Mouse (Mus musculus): ENCODE data around the gene Slc22a18. TPM values are rescaled to one million over a fixed set of nuclear protein-coding genes. Genes with fewer than 3 reads are reported as not detected.

Slc22a18 gene
- total and polyA plus RNA-seq, 3 experiments, result 0.48 to 2.0 (median 0.76) TPM

DNA sequence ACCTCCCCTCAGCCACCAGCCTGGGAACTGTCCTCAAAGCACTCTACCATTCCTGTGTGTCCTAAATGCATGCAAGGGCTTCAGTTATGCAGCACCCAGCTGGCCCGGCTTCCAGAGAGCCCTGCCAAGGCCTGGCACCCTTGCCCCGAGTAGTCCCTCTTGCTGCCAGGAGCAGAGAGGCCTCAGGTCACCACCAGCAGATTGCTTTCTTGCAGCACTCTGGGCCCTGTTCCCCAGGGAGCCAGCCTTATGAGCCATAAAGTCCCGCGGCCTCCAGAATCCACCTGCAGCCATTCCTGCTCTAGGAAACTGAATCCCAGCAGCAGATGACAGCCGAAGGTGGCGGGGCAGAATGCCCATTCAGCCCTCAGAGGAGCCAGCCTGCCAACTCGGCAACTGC, 40.2 kb upstream of the Slc22a18 start:
- Histone ChIP-seq H3K9ac (ENCODE audit: insufficient read depth, low read depth) (no peak overlapping the region), H3K4me3 (replicated peaks in 1 of 3; ENCODE audit: low read depth in 2 of 3, low read length in 2 of 3, poor library complexity in 1 of 3) (no peak overlapping the region), H3K9me3 (replicated peaks; ENCODE audit: low read length) (no peaks in the 10 kb centered on the region), H3K36me3 (replicated peaks in 1 of 2; ENCODE audit: control insufficient read depth in 1 of 2, insufficient read depth in 1 of 2, low read length in 1 of 2) (no peaks in the 10 kb centered on the region), H3K4me1 (ENCODE audit: control insufficient read depth in 1 of 2, insufficient read depth in 2 of 2) (0 out of 4 replicates have a peak, but pooled peaks cover 0 to 6% of the 10 kb centered on the region in 2 experiments), H3K79me2 (replicated peaks; ENCODE audit: control insufficient read depth, extremely low read depth, insufficient read depth, poor library complexity, severe bottlenecking) (no peaks in the 10 kb centered on the region), H3K27me3 (replicated peaks) (peaks cover 81% of the 10 kb centered on the region), H3K27ac (ENCODE audit: insufficient read depth, low read depth) (no peak overlapping the region), H3K4me2 (ENCODE audit: insufficient read depth, low read depth, poor library complexity, severe bottlenecking) (no peak overlapping the region)
- DNase-seq (ENCODE audit: extremely low read depth), result no peak
- dilution Hi-C loops (cut with MboI; ENCODE audit: extremely low pct_ligation_motif_present, extremely low pct_unique_long_range_greater_than_20kb, low sequenced_read_pairs), result no loop called here
- TF ChIP-seq ETS1 (conservative IDR thresholded peaks at IDR 0.05; ENCODE audit: low read depth, low read length) (no peak), POLR2A (IDR thresholded peaks at IDR 0.05; ENCODE audit: low read depth, low read length) (no peak), CTCF (conservative IDR thresholded peaks at IDR 0.05 in 1 of 2, IDR thresholded peaks at IDR 0.05 in 1 of 2; ENCODE audit: low read depth in 2 of 2, low read length in 2 of 2) (no peak), MEF2A (IDR thresholded peaks at IDR 0.05; ENCODE audit: borderline replicate concordance, low read depth, low read length) (no peak), MAZ (IDR thresholded peaks at IDR 0.05; ENCODE audit: low read depth, low read length) (no peak), ZNF384 (IDR thresholded peaks at IDR 0.05; ENCODE audit: low read depth, low read length) (no peak), RAD21 (IDR thresholded peaks at IDR 0.05; ENCODE audit: low read depth, low read length) (no peak), MXI1 (IDR thresholded peaks at IDR 0.05; ENCODE audit: low read depth, low read length) (no peak), NRF1 (IDR thresholded peaks at IDR 0.05; ENCODE audit: low read depth, low read length) (no peak), GABPA (IDR thresholded peaks at IDR 0.05; ENCODE audit: insufficient replicate concordance, low read depth, low read length) (no peak), BHLHE40 (IDR thresholded peaks at IDR 0.05; ENCODE audit: low read depth, low read length) (no peak), RCOR1 (conservative IDR thresholded peaks at IDR 0.05; ENCODE audit: low read depth, low read length) (no peak), NELFE (IDR thresholded peaks at IDR 0.05; ENCODE audit: low read depth, low read length) (no peak), ELF1 (IDR thresholded peaks at IDR 0.05; ENCODE audit: low read depth, low read length) (no peak), ZKSCAN1 (IDR thresholded peaks at IDR 0.05; ENCODE audit: borderline replicate concordance, low read depth, low read length) (no peak), CHD1 (IDR thresholded peaks at IDR 0.05; ENCODE audit: low read depth, low read length) (no peak)
- in situ Hi-C loops (cut with MboI; ENCODE audit: low pct_ligation_motif_present, low pct_unique_long_range_greater_than_20kb, low sequenced_read_pairs), result no loop called here

DNA sequence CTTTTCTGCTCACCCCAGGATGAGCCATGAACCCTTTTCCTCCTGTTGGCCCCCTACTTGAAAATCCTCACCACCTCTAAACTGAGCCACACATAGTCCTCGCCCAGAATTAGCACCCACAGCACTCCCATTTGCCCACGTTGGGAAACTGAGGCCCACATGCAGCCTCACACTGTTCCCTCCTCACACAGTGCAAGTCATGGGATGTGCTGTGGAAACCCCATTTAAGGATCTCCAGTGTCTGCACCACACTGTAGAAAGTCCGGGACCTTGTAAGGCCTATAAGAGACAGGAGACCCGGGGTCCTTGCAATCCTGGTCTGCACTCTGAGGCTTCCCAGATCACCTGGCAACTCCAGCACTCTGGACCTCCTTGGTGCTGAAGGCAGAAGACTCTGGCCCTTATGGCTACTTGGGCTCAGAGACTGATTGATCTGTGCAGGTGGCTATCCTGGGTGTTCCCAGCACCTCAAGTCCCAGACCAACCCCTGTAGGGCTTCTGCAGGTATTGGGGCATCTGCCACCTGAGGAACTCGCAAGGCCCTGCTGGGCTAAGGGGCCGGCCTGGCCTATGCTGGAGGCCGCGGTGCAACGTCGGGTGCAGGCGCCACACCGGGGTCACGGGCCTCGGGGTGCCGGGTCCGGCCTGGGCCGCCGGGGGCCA, 36.2 kb upstream of the Slc22a18 start:
- H3K27me3 ChIP-seq (replicated peaks), result peaks cover 77% of the 10 kb centered on the region
- no peaks in the 10 kb centered on the region for H3K79me2 ChIP-seq (replicated peaks; ENCODE audit: control insufficient read depth, extremely low read depth, insufficient read depth, poor library complexity, severe bottlenecking)
- H3K4me3 ChIP-seq (replicated peaks in 1 of 3; ENCODE audit: low read depth in 2 of 3, low read length in 2 of 3, poor library complexity in 1 of 3), result no peak overlapping the region
- DNase-seq (ENCODE audit: extremely low read depth), result no peak
- no peak overlapping the region for H3K4me2 ChIP-seq (ENCODE audit: insufficient read depth, low read depth, poor library complexity, severe bottlenecking)
- no peak overlapping the region for H3K9ac ChIP-seq (ENCODE audit: insufficient read depth, low read depth)
- H3K9me3 ChIP-seq (replicated peaks; ENCODE audit: low read length), result no peaks in the 10 kb centered on the region
- TF ChIP-seq RCOR1 (conservative IDR thresholded peaks at IDR 0.05; ENCODE audit: low read depth, low read length), result no peak
- no peak for TF ChIP-seq JUND (conservative IDR thresholded peaks at IDR 0.05; ENCODE audit: low read depth, low read length)
- TF ChIP-seq ETS1 (conservative IDR thresholded peaks at IDR 0.05; ENCODE audit: low read depth, low read length), result no peak
- TF ChIP-seq JUN (IDR thresholded peaks at IDR 0.05; ENCODE audit: insufficient read depth, low read depth, low read length), result no peak
- no peak for TF ChIP-seq MEF2A (IDR thresholded peaks at IDR 0.05; ENCODE audit: borderline replicate concordance, low read depth, low read length)
- no peak for TF ChIP-seq ZMIZ1 (IDR thresholded peaks at IDR 0.05; ENCODE audit: low read depth, low read length)
- TF ChIP-seq NELFE (IDR thresholded peaks at IDR 0.05; ENCODE audit: low read depth, low read length), result no peak
- no peak for TF ChIP-seq USF2 (conservative IDR thresholded peaks at IDR 0.05; ENCODE audit: low read depth, low read length)
- no peak for TF ChIP-seq MAZ (IDR thresholded peaks at IDR 0.05; ENCODE audit: low read depth, low read length)
- TF ChIP-seq NRF1 (IDR thresholded peaks at IDR 0.05; ENCODE audit: low read depth, low read length), result no peak
- no peak overlapping the region for H3K27ac ChIP-seq (ENCODE audit: insufficient read depth, low read depth)
- 0 out of 4 replicates have a peak, but pooled peaks cover 0 to 6% of the 10 kb centered on the region in 2 experiments for H3K4me1 ChIP-seq (ENCODE audit: control insufficient read depth in 1 of 2, insufficient read depth in 2 of 2)
- dilution Hi-C loops (cut with MboI; ENCODE audit: extremely low pct_ligation_motif_present, extremely low pct_unique_long_range_greater_than_20kb, low sequenced_read_pairs) (no loop called here), in situ Hi-C loops (cut with MboI; ENCODE audit: low pct_ligation_motif_present, low pct_unique_long_range_greater_than_20kb, low sequenced_read_pairs) (no loop called here)
- H3K36me3 ChIP-seq (replicated peaks in 1 of 2; ENCODE audit: control insufficient read depth in 1 of 2, insufficient read depth in 1 of 2, low read length in 1 of 2), result no peaks in the 10 kb centered on the region
